Mouse (Mus musculus) urinary bladder, postnatal 0 days (tissue): ENCODE data around the gene C1qtnf2. TPM values are rescaled to one million over a fixed set of nuclear protein-coding genes. Genes with fewer than 3 reads are reported as not detected.

Experiments
- polyA plus RNA-seq: library from polyadenylated mRNA; unstranded; fragments of >200 nt; fragmentation: Nextera tagmentation; extraction: Ambion mirVana; gene quantifications from 2 replicates; pipeline ENCODE4 v1.2.1, GENCODE M21; 2015

Gene C1qtnf2
- 48.2 and 51.8 TPM in 2 replicates for polyA plus RNA-seq

DNA sequence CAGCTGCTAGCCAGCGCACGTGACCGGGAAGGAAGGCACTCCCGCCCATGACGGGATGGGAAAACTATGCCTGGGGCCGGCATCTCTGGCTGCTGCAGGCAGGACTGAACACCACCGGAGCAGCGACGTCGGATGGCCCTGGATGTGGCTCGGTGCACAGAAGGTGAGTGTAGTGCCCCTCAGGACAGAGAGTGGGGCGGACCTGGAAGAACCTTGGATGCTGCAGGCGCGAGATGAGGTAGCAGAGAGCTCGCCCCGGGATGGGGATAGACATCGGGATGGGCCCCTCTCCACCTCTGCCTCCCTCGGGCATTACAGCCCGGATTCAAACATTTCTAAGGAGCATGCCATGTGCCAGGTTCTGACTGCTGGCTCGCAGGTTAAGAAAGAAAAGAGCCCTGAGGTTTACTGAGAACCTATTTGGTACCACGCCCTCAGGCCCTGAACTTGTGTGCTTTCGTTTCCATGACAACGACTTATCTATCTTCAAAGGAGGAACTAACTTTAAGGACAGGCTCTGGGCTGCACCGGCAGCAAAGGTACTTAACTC is at the start of gene C1qtnf2:
C1qtnf2 (plus strand) TSS at position 52 of the 550 bp plus-strand sequence.

DNA sequence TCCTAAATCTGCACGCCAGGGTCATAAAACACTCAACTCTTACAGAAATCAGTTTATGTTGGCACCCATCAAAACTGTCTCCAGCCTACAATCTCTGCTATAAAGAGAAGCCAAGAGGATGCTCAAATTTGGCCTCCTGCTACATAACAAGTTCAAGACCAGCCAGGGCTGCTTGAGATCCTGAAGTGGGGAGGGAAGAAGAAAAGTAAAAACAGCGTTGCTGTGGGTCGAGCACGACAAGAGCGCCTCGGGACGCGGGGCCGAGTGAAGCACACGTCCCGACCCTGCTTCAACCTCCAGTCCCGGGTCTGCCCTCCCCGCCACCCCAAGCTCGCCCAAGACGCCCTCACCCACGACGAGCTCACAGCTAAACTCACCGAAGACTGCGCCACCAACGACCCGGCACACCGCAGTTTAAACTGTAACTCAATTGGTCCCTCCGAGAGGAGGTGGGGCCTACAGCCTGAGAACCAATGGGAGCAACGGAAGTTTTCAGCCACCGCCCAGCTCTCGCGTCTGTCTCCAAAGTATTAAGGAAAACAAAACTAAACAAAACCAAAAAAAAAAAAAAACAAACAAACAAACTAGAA is 48.2 kb upstream of the C1qtnf2 start, which contains the start of gene Pttg1:
Pttg1 (minus strand) TSS at position 428 of the 590 bp plus-strand sequence.

DNA sequence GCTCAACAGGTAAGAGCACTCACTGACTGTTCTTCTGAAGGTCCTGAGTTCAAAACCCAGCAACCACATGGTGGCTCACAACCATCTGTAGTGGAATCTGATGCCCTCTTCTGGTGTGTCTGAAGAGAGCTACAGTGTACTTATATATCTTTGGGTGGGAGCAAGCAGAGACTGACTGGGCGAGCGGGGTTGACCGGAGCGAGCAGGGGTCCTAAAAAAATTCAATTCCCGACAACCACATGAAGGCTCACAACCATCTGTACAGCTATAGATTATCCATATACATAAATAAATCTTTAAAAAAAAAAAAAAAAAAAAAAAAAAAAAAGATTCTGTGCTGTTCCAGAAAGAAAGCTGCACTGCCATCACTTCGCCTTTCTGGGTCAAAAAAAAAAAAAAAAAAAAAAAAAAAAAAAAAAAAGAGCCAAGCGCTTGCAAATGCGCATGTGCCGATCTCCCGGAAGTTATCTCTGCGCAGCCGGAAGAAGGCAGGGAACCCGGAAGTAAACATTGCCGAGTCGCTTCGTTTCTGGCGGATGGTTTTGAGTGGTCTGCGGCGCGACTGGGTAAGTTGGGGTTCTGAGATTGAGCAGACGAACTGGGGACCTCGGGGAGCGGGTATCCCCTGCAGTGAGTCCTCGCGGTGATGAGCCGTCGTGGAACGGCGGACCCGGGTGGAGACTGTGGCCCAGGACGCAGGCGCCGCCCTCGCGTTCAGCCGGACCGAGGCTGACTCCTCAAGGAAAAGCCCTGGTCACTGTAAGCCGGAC is 40.6 kb upstream of the C1qtnf2 start, which contains the start of gene Slu7:
Slu7 (plus strand) TSS at position 491 of the 770 bp plus-strand sequence.

DNA sequence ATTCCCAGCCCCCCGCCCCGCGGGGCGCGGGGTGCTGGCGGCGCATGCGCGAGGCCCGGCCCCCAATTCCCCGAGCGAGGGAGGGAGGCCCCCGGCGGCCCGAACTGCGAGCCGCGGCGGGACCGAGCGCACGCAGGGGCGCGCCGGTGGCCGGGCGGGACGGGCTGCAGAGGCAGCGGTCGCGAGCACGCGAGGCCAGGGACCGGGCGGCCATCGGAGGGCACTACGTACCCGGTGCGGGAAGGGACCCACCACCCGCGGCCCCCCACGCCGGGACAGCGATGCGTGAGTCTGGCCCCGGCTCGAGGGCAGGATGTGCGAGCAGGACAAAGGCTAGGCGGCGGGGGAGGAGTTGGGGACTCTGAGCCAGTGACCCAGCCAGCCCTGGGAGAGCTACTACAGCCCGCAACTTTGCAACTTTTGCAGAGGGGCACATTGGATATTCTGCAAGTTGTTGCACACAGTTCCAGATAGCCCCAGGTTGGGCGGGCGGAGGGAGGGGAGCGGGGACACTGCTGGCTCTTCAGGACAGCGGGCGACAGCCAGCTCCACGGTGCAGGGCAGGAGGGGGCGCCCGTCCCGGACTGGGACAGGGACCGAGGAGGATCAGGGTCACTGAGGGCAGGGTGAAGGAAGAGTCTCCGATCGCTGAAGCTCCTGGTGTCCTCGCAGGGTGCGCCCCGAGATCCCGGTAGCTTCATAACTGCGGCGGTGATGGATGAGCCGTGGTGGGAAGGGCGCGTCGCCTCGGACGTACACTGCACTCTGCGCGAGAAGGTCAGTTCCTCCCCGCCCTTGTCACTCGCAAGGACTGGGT is 54.8 kb downstream of the C1qtnf2 start, which contains the start of gene Ccnjl:
Ccnjl (plus strand) TSS at position 102 of the 817 bp plus-strand sequence.

Other genes with a start within 250 kb of the C1qtnf2 start
- gene Pttg1, start 48.0 kb upstream of the C1qtnf2 start, polyA plus RNA-seq, result 66.5 and 75.1 TPM in 2 replicates
- 38.4 and 40.1 TPM in 2 replicates for gene Slu7, start 40.5 kb upstream of the C1qtnf2 start, polyA plus RNA-seq
- gene Ccnjl, start 54.5 kb downstream of the C1qtnf2 start, polyA plus RNA-seq, result 10.1 and 12.0 TPM in 2 replicates
- gene 4933415A04Rik, start 112.8 kb downstream of the C1qtnf2 start, polyA plus RNA-seq, result 3.6 TPM in 2 replicates
- gene Fabp6, start 127.3 kb downstream of the C1qtnf2 start, polyA plus RNA-seq, result 1.5 and 1.9 TPM in 2 replicates
- gene Pwwp2a, start 207.7 kb downstream of the C1qtnf2 start, polyA plus RNA-seq, result 11.4 and 12.4 TPM in 2 replicates